Mouse (Mus musculus): Measurements from ENCODE around the gene Fgfr1op. TPM values are rescaled to one million over a fixed set of nuclear protein-coding genes. Genes with fewer than 3 reads are reported as not detected.

Fgfr1op gene
- polyA plus RNA-seq, 1 experiment from 2014 or later = 31.4 TPM

DNA sequence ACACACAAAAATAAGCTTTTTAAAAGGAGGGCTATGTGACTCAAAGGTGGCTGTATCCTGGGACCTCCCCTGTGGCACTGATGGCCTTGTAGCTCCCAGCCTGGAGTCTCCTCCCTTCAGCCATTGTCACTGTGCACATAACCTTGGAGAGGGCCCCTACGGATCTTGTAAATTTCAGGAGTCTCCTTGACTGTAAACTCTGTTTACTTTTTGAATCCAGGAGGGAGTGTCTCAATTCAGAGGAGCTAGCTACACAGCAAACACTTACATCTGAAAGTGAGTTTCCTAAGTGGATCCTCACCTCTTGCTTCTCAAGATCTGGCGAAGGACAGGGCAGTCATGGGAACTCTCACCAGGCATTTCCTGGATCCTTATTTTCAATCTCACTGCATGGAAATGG is 78.8 kb downstream of the Fgfr1op start:
- WGBS = 78% methylated on average over 2 of the region's 2 CpGs
- Histone ChIP-seq H3K36me3 (ENCODE audit: control insufficient read depth, insufficient read depth, low read length) (no peaks in the 10 kb centered on the region), H3K4me2 (ENCODE audit: low read length) (no peak overlapping the region), H3K27me3 (replicated peaks; ENCODE audit: control insufficient read depth, insufficient read depth, low read length) (no peaks in the 10 kb centered on the region), H3K9ac (ENCODE audit: low read depth, low read length) (no peak overlapping the region), H3K4me1 (ENCODE audit: control insufficient read depth, insufficient read depth, low read depth, low read length) (no peaks in the 10 kb centered on the region), H3K9me3 (ENCODE audit: control insufficient read depth, low read length) (no peaks in the 10 kb centered on the region), H3K4me3 (ENCODE audit: low read length) (no peak overlapping the region), H3K27ac (ENCODE audit: low read depth, low read length) (no peak overlapping the region)
- ATAC-seq = no peak

DNA sequence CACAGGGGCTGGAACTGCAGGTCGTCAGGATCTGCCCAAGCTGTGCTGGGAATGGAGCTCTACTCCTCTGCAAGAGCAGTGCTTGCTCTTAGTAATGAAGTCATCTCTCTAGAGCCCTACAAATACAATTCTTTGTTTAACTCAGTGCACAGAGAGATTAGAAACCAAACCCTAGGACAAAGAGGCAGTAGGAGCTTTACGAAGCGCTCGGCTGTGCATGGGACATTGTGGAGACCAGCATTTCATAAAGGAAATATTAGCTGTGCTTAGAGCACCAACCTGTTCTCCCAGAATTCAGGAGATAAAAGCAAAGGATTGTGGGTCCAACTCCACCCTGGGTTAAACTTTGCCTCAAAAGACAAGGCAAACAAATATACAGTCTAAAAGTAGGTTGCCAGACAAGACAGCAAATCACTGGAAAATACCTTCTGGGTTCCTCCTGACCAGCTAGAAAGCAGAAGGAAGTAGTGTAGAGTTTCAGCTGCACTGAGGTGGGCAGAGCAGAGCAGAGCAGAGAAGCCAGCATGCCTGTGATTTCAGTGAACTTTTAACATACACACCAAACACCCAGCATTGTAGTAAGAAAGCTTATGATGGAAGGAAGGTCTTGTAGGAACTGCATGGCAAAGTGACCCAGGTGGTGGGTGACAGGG is 80.9 kb downstream of the Fgfr1op start:
- Histone ChIP-seq H3K4me1 (ENCODE audit: control insufficient read depth, insufficient read depth, low read depth, low read length) (no peaks in the 10 kb centered on the region), H3K4me3 (ENCODE audit: low read length) (no peak overlapping the region), H3K9me3 (ENCODE audit: control insufficient read depth, low read length) (no peaks in the 10 kb centered on the region), H3K36me3 (ENCODE audit: control insufficient read depth, insufficient read depth, low read length) (no peaks in the 10 kb centered on the region), H3K9ac (ENCODE audit: low read depth, low read length) (no peak overlapping the region), H3K27ac (ENCODE audit: low read depth, low read length) (no peak overlapping the region), H3K4me2 (ENCODE audit: low read length) (no peak overlapping the region), H3K27me3 (replicated peaks; ENCODE audit: control insufficient read depth, insufficient read depth, low read length) (no peaks in the 10 kb centered on the region)
- 81% methylated on average over 4 of the region's 4 CpGs for WGBS
- no peak for ATAC-seq

Other genes with a start within 250 kb of the Fgfr1op start
- gene Tagap, start 239.5 kb upstream of the Fgfr1op start, polyA plus RNA-seq (2015; fragmentation: Nextera tagmentation; extraction: Ambion mirVana) = 0.47 and 0.51 TPM in 2 replicates
- gene Rsph3a, start 219.9 kb upstream of the Fgfr1op start, polyA plus RNA-seq (2015; fragmentation: Nextera tagmentation; extraction: Ambion mirVana) = 72.3 and 77.7 TPM in 2 replicates
- gene Gm49673, start 17.7 kb upstream of the Fgfr1op start, polyA plus RNA-seq (2015; fragmentation: Nextera tagmentation; extraction: Ambion mirVana) = 0.50 TPM in 1 of 2 replicates, not detected in the other
- 18.2 and 19.4 TPM in 2 replicates for gene Rnaset2a, start 17.4 kb upstream of the Fgfr1op start, polyA plus RNA-seq (2015; fragmentation: Nextera tagmentation; extraction: Ambion mirVana)
- not detected in 2 replicates for gene Ccr6, start 70.5 kb downstream of the Fgfr1op start, polyA plus RNA-seq (2015; fragmentation: Nextera tagmentation; extraction: Ambion mirVana)
- 389 and 473 TPM in 2 replicates for gene Mpc1, start 117.4 kb downstream of the Fgfr1op start, polyA plus RNA-seq (2015; fragmentation: Nextera tagmentation; extraction: Ambion mirVana)
- 172 and 184 TPM in 2 replicates for gene Sft2d1, start 145.6 kb downstream of the Fgfr1op start, polyA plus RNA-seq (2015; fragmentation: Nextera tagmentation; extraction: Ambion mirVana)
- 16.4 and 16.9 TPM in 2 replicates for gene Prr18, start 172.0 kb downstream of the Fgfr1op start, polyA plus RNA-seq (2015; fragmentation: Nextera tagmentation; extraction: Ambion mirVana)
- 0.72 and 0.99 TPM in 2 replicates for gene T2, start 190.5 kb downstream of the Fgfr1op start, polyA plus RNA-seq (2015; fragmentation: Nextera tagmentation; extraction: Ambion mirVana)

Measured in hindbrain, embryonic 16.5 days (tissue).